Mouse (Mus musculus): Measurements from ENCODE around the gene Zfp617. TPM values are rescaled to one million over a fixed set of nuclear protein-coding genes. Genes with fewer than 3 reads are reported as not detected.
"Not testable (repeated sequence)": the region's sequence is repeated elsewhere in the genome, so short reads cannot be mapped to it uniquely, and the experiment has no call there.

Gene Zfp617
- 31.3 and 38.1 TPM in 2 replicates for total RNA-seq (2021)
- long read RNA-seq, transcript Zfp617-201 (4 exons, 2,920 nt), result major isoform, 5 of 12 reads
- long read RNA-seq, partial matches to known transcripts, result 0 of 12 reads
- long read RNA-seq, other reads (novel, unspliced or antisense), result 7 of 12 reads

- peak; percentile 86 for DNase-seq
Observed at GRCm38 (mm10) chr8:71908309-71909261, at the start of gene Zfp617, which contains the start of gene Zfp882. Gene Zfp617 (plus strand): TSS chr8:71908635. Gene Zfp882 (plus strand): TSS chr8:71908608.

- not testable (repeated sequence) for DNase-seq
Observed at GRCm38 (mm10) chr8:71861551-71861950, 46.9 kb upstream of the Zfp617 start.

GRCm38 (mm10) chr8:71862038-71862437 is 46.4 kb upstream of the Zfp617 start:
- DNase-seq, result not testable (repeated sequence)

- peak; percentile 69 for DNase-seq
Observed at GRCm38 (mm10) chr8:71881618-71882274, 26.7 kb upstream of the Zfp617 start, which contains the start of gene Zfp709. Gene Zfp709 (plus strand): TSS chr8:71882019.

GRCm38 (mm10) chr8:71900666-71901065 is 7.8 kb upstream of the Zfp617 start:
- not testable (repeated sequence) for DNase-seq

GRCm38 (mm10) chr8:71903084-71903483 is 5.4 kb upstream of the Zfp617 start:
- not testable (repeated sequence) for DNase-seq

- DNase-seq, result no peak
Observed at GRCm38 (mm10) chr8:71906809-71907208, 1.6 kb upstream of the Zfp617 start.

GRCm38 (mm10) chr8:71907798-71908257 is 607 bp upstream of the Zfp617 start:
- no peak for DNase-seq

- no peak for DNase-seq
Observed at GRCm38 (mm10) chr8:71912286-71912685, 3.9 kb downstream of the Zfp617 start.

- DNase-seq, result peak; percentile 93
Observed at GRCm38 (mm10) chr8:71922567-71923401, 14.3 kb downstream of the Zfp617 start.

GRCm38 (mm10) chr8:71925791-71926190 is 17.4 kb downstream of the Zfp617 start:
- DNase-seq, result no peak

- DNase-seq, result peak; percentile 3
Observed at GRCm38 (mm10) chr8:71926551-71926950, 18.1 kb downstream of the Zfp617 start.

GRCm38 (mm10) chr8:71927779-71928178 is 19.3 kb downstream of the Zfp617 start:
- no peak for DNase-seq

GRCm38 (mm10) chr8:71938037-71938436 is 29.6 kb downstream of the Zfp617 start:
- not testable (repeated sequence) for DNase-seq

GRCm38 (mm10) chr8:71940293-71941208 is 32.1 kb downstream of the Zfp617 start:
- no peak for DNase-seq

- no peak for DNase-seq
Observed at GRCm38 (mm10) chr8:71941776-71942175, 33.3 kb downstream of the Zfp617 start.

- DNase-seq, result no peak
Observed at GRCm38 (mm10) chr8:71948624-71949023, 40.2 kb downstream of the Zfp617 start.

GRCm38 (mm10) chr8:71950482-71951221 is 42.2 kb downstream of the Zfp617 start, which contains the start of gene Zfp961:
Gene Zfp961 (plus strand): TSS chr8:71951038.
- peak; percentile 98 for DNase-seq

GRCm38 (mm10) chr8:71951436-71952161 is 43.2 kb downstream of the Zfp617 start:
- no peak for DNase-seq

Measured in adrenal gland, postnatal 25 days (tissue).